Mouse (Mus musculus) cerebellum, postnatal 4 days (tissue): ENCODE data around the gene Camk2d.

Experiments
- DNase-seq, 2 experiments: peaks; one replicate each; pipeline ENCODE4 v3.0.0; 2022; ENCODE audit warnings: low spot score in 2 of 2, mixed read lengths in 1 of 2

Camk2d gene

DNA sequence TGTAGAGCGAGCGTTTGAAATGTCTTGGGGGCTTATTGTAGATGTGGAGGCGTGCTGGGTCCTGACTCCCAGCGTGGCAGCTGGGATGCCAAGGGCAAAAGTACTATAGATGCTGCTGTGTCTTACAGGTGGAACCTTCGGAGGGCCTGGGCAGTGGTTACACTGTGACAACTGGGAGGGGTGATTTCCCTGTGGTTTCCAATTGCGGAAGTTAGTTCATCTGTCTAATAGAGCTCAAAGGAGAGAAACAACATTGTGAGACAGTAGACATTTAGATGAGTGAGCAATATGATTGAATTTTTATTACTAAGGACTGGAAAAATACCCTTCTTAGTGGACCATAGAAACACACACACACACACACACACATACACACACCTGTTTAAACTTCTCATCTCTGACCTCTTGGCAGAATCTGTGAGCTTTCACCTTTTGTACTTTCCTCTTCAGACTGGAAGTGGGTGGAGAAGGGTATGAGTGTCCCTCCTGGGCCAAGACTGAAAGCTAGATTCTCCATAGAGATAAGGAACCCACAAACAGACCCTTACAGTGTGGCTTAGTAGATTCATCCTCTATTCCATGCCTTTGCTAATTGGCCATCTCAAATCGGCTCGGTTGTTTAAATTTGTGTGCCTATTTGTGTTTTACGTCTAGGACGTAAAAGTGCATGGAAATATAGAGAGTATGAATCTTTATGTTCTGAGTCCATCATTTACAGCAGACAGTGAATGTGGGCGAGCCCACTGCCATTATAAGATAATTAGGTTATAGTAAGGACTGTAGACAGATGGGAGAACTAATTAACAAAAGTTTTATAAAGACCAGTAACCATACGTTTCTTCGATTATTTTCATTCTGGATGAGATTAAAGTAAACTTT, 94.8 kb downstream of the Camk2d start:
- no peak for DNase-seq

- no peak for DNase-seq
Measured at GRCm38 (mm10) chr3:126691565-126691964, 95.5 kb downstream of the Camk2d start.

DNA sequence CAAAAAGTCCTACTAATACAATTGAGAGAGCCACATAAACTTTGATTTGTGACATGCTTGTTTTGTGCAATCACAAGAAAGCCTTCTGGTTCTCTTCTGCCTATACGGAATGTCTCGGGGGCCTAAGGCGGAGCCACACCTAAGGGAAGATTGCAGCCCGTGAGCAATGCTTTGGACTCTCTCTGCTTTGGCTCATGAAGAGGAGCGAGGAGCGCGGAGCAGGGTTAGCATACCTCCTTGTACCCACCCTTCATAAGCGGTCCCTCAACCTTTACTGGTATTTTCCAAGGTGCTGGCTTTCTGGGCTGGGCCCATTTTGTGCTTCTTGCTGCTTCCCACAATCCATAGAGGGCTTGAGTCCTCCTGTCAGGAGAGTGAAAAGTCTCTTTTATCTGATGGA, 96.7 kb downstream of the Camk2d start:
- no peak for DNase-seq

DNA sequence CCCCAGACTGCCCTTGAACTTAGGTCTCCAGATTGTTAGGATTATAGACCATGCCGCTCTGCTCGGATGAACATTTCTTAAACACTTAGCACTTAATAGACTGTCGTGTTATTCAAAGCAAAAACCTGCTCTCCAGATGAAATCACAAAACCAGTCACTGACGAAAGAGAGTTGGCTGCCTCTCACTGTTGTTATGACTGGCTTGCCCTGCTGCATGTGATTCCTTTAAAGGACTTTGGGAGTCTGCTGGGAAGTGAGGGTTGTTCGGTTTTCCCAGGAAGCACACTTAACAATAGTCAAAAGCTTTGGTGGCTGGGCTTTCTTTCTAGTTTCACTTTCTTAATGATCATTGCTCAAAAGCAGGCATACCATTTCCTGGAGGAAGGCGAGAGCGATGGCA, 97.2 kb downstream of the Camk2d start:
- DNase-seq = no peak

GRCm38 (mm10) chr3:126695456-126696293, 99.6 kb downstream of the Camk2d start:
- DNase-seq = peak; percentile 23 to 55

DNA sequence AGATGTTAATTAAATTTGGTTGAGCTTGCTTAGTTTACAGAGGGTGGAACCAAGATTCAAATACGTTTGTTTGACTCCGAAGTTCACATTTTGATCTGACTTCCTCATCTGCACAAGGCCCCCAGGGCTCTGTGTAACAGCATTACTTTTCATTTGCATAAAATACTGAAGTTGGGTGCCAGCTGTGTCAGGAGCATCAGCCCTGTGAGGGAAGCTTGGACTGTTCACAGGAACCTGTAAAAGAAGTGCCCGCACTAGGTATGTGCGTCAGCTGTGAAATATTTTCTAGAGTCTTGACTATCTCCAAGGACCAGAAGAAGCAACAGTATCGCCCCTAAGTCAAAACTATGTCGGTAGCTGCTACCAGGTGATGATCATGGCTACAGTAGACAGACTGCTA, 100.5 kb downstream of the Camk2d start:
- DNase-seq = no peak

GRCm38 (mm10) chr3:126699740-126700139, 103.6 kb downstream of the Camk2d start:
- DNase-seq = no peak

DNA sequence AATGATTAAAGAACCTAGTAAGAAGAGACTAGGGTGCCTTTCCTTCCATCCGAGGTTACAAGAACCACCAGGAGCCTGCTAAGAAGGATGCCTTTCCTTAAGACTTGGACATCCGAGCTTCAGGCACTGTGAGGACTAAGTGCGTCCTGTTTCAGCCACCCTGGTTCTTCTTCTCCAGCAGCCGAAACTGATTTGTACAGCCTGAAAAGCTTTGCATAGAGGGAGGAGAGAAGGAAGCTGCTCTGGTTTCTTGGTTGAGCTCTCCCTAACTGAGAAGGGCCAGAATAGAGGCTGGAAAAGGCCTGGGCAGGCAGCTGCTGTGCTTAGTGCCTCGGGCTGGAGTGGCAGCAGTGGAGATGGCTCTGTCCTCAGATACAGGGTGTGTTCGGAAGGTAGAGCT, 105.0 kb downstream of the Camk2d start:
- no peak for DNase-seq

- no peak for DNase-seq
Measured at GRCm38 (mm10) chr3:126701586-126701985, 105.5 kb downstream of the Camk2d start.

DNA sequence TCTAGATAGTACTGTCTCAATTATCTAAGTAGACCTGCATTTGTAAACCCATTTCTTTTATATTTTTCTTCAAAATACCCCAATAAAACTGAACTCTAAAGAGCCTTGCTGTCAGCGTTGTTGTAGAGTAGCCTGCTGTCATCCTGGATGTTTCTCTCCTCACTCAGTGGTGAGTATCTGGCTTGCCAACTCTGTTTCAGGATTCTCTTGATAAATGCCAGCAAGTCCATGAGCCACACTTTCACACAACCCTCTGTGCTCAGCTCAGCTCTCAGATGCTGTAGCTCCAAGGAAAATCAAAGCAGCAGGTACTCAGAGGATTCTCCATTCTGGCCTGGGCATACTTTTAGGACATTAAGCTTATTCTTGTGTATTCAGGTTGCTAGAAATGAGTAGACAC, 109.4 kb downstream of the Camk2d start:
- no peak for DNase-seq

GRCm38 (mm10) chr3:126714281-126714680, 118.2 kb downstream of the Camk2d start:
- DNase-seq = no peak

- DNase-seq = peak in 1 of 2 experiments; percentile 49
Measured at GRCm38 (mm10) chr3:126723021-126723449, 126.9 kb downstream of the Camk2d start.

DNA sequence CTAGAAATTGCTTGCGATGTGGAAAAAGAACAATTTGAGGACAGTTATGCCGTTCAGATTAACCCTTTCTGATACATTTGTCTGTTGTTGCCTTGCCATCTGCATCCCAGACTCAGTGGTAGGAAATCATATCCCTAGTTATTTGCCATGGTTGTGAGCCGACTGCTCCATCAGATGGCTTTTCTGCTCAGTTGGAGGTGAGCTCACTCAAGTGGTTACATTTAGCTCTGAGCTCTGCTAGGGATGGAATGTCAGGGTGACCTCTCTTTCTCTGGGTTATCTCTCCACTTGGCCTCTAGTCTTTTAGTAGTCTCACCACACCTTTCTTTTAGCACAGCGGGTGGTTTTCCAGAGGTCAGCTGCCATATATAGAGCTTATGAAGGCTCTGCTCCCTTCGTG, 127.4 kb downstream of the Camk2d start:
- DNase-seq = no peak

- DNase-seq = no peak
Measured at GRCm38 (mm10) chr3:126725647-126726046, 129.5 kb downstream of the Camk2d start.

DNA sequence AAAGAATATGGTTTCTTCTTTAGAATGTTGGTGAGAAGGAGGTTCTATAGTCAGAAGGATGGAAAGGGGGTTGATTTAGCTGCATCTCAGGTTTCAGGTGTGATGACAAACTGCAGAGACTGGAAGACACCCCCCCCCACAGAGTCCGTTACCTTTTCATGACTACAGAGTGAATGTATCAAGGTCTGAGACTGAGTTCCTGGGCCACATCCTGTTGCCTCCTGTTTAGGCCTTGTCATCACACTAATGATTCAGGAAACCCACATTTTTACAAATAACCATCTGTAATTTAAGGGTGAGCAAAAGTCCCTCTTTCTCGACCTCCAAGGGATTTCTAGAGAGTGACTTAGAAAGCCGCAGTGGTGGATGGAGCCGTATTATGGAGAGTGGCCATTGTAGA, 131.3 kb downstream of the Camk2d start:
- DNase-seq = no peak

DNA sequence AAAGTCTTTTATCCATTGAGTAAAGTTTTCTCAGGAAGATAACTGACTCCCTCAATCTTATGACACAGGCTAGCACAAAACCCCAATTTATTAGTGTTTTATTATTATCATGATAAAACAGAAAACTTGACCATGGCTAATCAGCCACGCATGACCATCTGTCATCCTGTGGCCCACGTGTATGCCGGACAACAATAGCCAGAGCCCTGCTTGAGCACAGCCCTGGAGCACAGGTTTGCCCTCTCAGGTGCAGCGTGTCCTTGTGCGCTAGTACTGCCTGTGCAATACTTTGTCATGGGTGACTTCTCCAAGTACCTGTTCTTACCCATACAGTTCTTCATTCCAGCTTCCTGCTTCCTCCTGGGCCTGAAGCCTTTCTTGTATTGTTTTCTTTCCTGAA, 134.3 kb downstream of the Camk2d start:
- DNase-seq = no peak

GRCm38 (mm10) chr3:126732323-126732722, 136.2 kb downstream of the Camk2d start:
- no peak for DNase-seq

- no peak for DNase-seq
Measured at GRCm38 (mm10) chr3:126734533-126734932, 138.4 kb downstream of the Camk2d start.

DNA sequence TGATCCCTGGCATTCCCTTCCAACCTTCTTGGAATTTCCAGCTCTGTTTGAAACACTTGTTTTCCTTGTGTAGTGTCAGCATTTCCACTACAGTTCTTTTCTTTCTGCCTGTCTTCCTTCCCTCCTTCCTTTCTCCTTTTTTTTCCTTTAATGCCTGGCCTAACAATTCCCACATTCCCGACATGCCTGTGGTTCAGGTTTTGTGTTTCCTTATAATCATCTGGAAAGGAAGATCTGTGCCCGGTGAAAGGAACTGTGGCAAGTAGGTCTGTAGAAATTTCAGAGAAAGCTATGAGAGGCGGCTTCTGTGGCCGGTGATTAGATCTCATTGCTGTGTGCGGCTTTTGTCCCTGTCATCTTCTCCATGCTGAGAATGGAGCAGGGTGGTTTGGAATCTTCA, 139.1 kb downstream of the Camk2d start:
- no peak for DNase-seq

DNA sequence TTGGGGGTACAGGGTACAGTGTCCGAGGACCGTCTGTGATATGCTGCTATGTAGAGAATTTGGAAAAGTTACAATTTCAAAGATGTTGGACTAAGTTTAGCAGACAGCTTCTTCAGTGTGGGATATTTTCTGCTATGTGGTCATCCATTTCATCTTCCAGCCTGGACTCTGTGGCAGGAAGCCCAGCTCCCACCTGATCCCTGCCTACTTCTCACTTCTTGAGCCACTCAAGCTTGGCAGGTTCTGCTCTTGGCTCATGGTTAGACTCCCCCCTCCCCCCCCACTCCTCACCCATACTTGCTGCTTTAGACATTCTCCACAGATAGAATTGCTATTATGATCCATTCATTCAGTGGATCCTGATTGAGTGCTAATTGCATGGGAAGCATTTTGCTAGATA, 141.0 kb downstream of the Camk2d start:
- DNase-seq = peak in 1 of 2 experiments; percentile 57

DNA sequence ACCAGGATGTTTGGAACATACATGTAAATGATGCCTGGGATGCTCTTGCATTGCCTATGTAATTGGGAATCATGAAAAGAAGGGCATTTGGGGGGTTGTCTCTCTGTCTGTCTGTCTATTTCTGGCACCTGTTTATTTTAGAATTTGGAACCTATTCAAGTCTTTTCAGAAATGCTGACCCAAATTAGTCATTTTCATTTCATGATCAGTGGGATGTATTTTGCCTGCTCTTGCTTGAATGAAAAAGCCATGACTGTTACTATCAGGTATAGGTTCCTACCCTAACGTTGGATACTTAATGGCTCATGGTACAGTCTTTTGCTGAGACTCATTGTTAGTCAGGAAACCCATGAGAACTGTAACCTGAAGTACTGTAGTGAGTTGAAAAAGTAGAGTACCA, 144.0 kb downstream of the Camk2d start:
- DNase-seq = no peak

GRCm38 (mm10) chr3:126744432-126745133, 148.5 kb downstream of the Camk2d start:
- no peak for DNase-seq
